Mouse (Mus musculus): ENCODE data around the gene Sgk1. TPM values are rescaled to one million over a fixed set of nuclear protein-coding genes. Genes with fewer than 3 reads are reported as not detected.
A peak's percentile ranks its signal among the peaks of the same experiment; 100 is the strongest.

Gene Sgk1
- polyA plus RNA-seq, 1 experiment from 2014 or later = 86.9 TPM

DNA sequence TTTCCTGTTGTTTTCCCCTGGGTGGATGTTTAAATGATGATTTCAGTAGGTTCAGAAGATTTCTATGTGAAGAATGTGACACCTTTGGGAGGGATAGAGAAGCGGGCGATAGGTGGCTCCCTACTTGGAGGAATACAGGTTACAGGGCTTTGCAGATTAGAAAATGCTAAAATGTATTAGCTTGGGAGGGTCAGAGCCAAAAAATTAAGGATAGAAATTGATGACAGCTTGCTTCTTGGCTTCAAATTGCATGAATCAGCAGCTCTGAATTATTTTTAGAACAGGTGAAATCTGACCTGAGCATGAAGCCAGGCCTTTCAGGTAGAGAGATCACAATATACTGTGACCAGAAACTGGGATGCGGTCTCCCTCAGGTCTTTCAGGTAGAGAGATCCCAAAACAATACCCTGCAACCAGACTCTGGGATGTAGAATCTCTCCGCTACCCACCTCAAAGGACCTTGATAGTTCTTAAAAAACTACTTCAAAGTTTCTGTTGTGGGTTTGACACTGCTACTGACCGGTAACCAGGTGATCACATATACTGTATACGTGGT, 61.2 kb downstream of the Sgk1 start:
- Histone ChIP-seq H3K4me2 (replicated peaks; ENCODE audit: low read depth, low read length) (no peak overlapping the region), H3K9me3 (ENCODE audit: low read length) (no peaks in the 10 kb centered on the region), H3K27ac (ENCODE audit: low read length) (no peak overlapping the region), H3K36me3 (ENCODE audit: insufficient read depth, low read length) (no peaks in the 10 kb centered on the region), H3K4me1 (ENCODE audit: insufficient read depth, low read depth, low read length) (no peaks in the 10 kb centered on the region), H3K27me3 (replicated peaks; ENCODE audit: insufficient read depth, low read length) (no peaks in the 10 kb centered on the region), H3K4me3 (ENCODE audit: low read depth, low read length) (no peak overlapping the region), H3K9ac (replicated peaks; ENCODE audit: low read depth) (no peak overlapping the region)
- ATAC-seq (no peak), DNase-seq (ENCODE audit: low spot score) (no peak)
- 88% methylated on average over 6 of the region's 6 CpGs for WGBS
- TF ChIP-seq EP300 (IDR thresholded peaks at IDR 0.05) (no peak), CTCF (IDR thresholded peaks at IDR 0.05) (no peak)

DNA sequence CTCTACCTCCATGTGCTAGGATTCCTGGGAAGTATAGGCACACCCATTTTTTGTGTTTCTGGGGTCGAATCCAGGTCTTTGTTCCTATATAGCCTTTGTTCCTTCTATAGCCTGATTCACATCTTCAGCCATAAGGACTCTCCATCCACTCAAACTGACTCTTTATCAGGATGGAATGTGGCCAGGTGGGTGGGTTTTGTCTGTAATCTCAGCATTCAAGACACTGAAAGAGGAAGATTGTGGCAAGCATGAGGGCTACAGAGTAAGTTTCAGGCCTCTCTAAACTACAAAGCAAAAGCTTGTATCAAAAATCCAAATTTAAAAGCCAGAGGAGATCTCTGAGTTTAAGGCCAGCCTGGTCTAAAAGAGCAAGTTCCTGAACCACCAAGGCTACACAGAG, 63.2 kb downstream of the Sgk1 start:
- Histone ChIP-seq H3K9me3 (ENCODE audit: low read length) (no peaks in the 10 kb centered on the region), H3K27me3 (replicated peaks; ENCODE audit: insufficient read depth, low read length) (no peaks in the 10 kb centered on the region), H3K4me3 (ENCODE audit: low read depth, low read length) (no peak overlapping the region), H3K27ac (ENCODE audit: low read length) (no peak overlapping the region), H3K4me1 (ENCODE audit: insufficient read depth, low read depth, low read length) (no peaks in the 10 kb centered on the region), H3K9ac (replicated peaks; ENCODE audit: low read depth) (no peak overlapping the region), H3K36me3 (ENCODE audit: insufficient read depth, low read length) (no peaks in the 10 kb centered on the region), H3K4me2 (replicated peaks; ENCODE audit: low read depth, low read length) (no peak overlapping the region)
- 50% methylated on average over 1 of the region's 1 CpGs for WGBS
- DNase-seq (ENCODE audit: low spot score) (no peak), ATAC-seq (no peak)
- TF ChIP-seq CTCF (IDR thresholded peaks at IDR 0.05) (no peak), EP300 (IDR thresholded peaks at IDR 0.05) (0 out of 2 replicates have a peak, but pooled peaks have one; percentile 18)

DNA sequence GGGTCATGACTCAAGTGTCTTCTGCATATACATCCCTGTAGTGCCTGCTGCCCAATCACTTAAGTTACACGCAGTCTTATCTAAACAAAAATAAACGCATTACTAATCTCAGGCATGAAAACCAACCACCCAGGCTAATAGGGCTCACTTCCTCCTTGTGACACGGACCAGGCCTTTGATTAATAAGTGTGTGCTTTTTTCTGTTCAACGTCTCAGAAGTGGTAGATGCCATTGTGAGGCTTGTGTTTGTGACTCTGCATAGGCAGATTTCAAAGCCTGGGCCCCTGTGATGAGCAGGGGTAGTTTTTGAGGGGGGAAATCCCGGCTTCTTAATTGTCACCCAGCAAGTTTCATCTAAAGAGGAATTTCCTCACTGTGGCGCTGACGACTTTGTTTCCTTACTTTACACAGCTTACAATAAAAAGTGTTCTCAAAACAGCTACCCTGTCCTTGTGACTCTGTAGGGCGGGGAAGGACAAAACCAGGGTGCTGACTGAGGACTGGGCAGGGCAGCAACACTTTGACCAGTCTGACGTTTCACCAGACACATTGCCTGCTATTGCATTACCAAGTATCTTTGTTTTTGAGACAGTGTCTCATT, 64.9 kb downstream of the Sgk1 start:
- no peaks in the 10 kb centered on the region for H3K4me1 ChIP-seq (ENCODE audit: insufficient read depth, low read depth, low read length)
- no peaks in the 10 kb centered on the region for H3K9me3 ChIP-seq (ENCODE audit: low read length)
- H3K4me2 ChIP-seq (replicated peaks; ENCODE audit: low read depth, low read length) = no peak overlapping the region
- no peak overlapping the region for H3K9ac ChIP-seq (replicated peaks; ENCODE audit: low read depth)
- H3K36me3 ChIP-seq (ENCODE audit: insufficient read depth, low read length) = no peaks in the 10 kb centered on the region
- 33% methylated on average over 9 of the region's 9 CpGs for WGBS
- no peak overlapping the region for H3K4me3 ChIP-seq (ENCODE audit: low read depth, low read length)
- no peaks in the 10 kb centered on the region for H3K27me3 ChIP-seq (replicated peaks; ENCODE audit: insufficient read depth, low read length)
- H3K27ac ChIP-seq (ENCODE audit: low read length) = peak overlapping the region; percentile 22; the same call in 1 of the 2 replicates
- ATAC-seq (peak; percentile 62), DNase-seq (ENCODE audit: low spot score) (peak; percentile 64)
- TF ChIP-seq EP300 (IDR thresholded peaks at IDR 0.05) (peak; percentile 52; the same call in 1 of the 2 replicates), CTCF (IDR thresholded peaks at IDR 0.05) (no peak)

DNA sequence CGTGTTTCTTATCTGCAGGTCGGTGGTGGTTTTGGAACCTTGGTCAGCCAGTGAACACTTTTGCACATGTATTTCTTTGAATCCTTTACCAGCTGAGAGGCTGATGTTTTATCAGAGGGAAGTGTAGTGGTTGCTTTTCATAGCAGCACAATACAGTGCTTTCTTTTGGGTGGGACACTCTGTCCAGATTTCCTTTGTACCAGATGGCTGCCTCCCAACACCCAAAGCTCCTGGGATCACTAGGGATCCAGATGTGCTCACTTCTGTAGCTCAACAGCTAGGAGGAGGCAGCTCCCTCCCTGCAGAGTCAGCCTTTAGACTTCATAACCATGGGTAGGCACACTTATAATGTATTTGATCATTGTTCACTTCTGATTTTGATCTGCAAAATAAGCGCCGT, 70.5 kb downstream of the Sgk1 start:
- no peak for DNase-seq (ENCODE audit: low spot score)
- ATAC-seq = no peak
- Histone ChIP-seq H3K4me1 (ENCODE audit: insufficient read depth, low read depth, low read length) (no peaks in the 10 kb centered on the region), H3K9ac (replicated peaks; ENCODE audit: low read depth) (no peak overlapping the region), H3K4me2 (replicated peaks; ENCODE audit: low read depth, low read length) (no peak overlapping the region), H3K27ac (ENCODE audit: low read length) (no peak overlapping the region), H3K4me3 (ENCODE audit: low read depth, low read length) (no peak overlapping the region), H3K36me3 (ENCODE audit: insufficient read depth, low read length) (no peaks in the 10 kb centered on the region), H3K9me3 (ENCODE audit: low read length) (no peaks in the 10 kb centered on the region), H3K27me3 (replicated peaks; ENCODE audit: insufficient read depth, low read length) (no peaks in the 10 kb centered on the region)
- TF ChIP-seq EP300 (IDR thresholded peaks at IDR 0.05) = no peak
- TF ChIP-seq CTCF (IDR thresholded peaks at IDR 0.05) = no peak
- WGBS = 75% methylated on average over 4 of the region's 4 CpGs

DNA sequence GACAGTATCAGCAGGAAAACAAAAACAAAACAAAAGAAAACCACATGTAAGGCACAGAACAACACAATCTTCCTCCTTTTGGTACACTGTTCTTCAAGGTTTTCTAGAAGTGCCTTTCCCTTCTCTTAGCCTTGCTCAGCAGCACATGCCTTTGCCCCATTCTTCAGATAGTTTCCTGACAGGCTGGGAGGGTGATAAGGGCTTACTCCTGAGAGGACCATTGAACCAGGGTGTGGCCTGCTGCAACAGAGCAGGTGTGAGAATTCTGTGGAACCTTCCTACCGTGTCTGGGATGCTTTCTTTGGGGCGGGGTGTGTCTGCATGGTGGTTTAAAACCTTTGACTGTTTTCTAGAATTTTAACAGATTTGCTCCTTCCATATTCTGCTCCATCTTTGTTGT, 79.1 kb downstream of the Sgk1 start:
- no peak overlapping the region for H3K4me2 ChIP-seq (replicated peaks; ENCODE audit: low read depth, low read length)
- H3K4me3 ChIP-seq (ENCODE audit: low read depth, low read length) = no peak overlapping the region
- DNase-seq (ENCODE audit: low spot score) = peak; percentile 33
- H3K27ac ChIP-seq (ENCODE audit: low read length) = no peak overlapping the region
- TF ChIP-seq CTCF (IDR thresholded peaks at IDR 0.05) (no peak), EP300 (IDR thresholded peaks at IDR 0.05) (peak; percentile 71)
- H3K27me3 ChIP-seq (replicated peaks; ENCODE audit: insufficient read depth, low read length) = no peaks in the 10 kb centered on the region
- peak; percentile 64 for ATAC-seq
- no peaks in the 10 kb centered on the region for H3K36me3 ChIP-seq (ENCODE audit: insufficient read depth, low read length)
- no peak overlapping the region for H3K9ac ChIP-seq (replicated peaks; ENCODE audit: low read depth)
- H3K4me1 ChIP-seq (ENCODE audit: insufficient read depth, low read depth, low read length) = no peaks in the 10 kb centered on the region
- H3K9me3 ChIP-seq (ENCODE audit: low read length) = no peaks in the 10 kb centered on the region
- WGBS = 80% methylated on average over 2 of the region's 2 CpGs

DNA sequence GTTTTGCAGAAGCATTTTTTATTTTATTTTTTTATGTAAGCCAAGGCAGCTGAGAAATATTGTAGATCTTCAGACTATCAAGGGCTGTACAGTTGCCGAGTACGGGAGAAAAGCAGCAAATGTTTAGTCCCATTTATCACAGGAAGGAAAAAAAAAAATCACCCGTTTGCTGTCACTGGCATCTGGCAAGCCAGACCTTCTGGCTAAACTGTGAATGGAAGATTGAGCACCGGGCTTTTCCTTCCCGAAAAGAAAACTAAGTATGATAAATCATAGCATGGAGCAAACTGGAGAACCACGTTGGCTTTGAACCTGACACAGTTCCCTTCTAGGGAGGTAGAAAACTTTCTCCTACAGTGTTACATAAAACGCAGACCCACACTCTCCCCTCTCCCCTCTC, 81.0 kb downstream of the Sgk1 start:
- Histone ChIP-seq H3K9ac (replicated peaks; ENCODE audit: low read depth) (no peak overlapping the region), H3K36me3 (ENCODE audit: insufficient read depth, low read length) (no peaks in the 10 kb centered on the region), H3K9me3 (ENCODE audit: low read length) (no peaks in the 10 kb centered on the region), H3K4me1 (ENCODE audit: insufficient read depth, low read depth, low read length) (no peaks in the 10 kb centered on the region), H3K4me2 (replicated peaks; ENCODE audit: low read depth, low read length) (no peak overlapping the region), H3K27ac (ENCODE audit: low read length) (no peak overlapping the region), H3K4me3 (ENCODE audit: low read depth, low read length) (no peak overlapping the region), H3K27me3 (replicated peaks; ENCODE audit: insufficient read depth, low read length) (no peaks in the 10 kb centered on the region)
- WGBS = 30% methylated on average over 7 of the region's 7 CpGs
- ATAC-seq = no peak
- TF ChIP-seq CTCF (IDR thresholded peaks at IDR 0.05) (no peak), EP300 (IDR thresholded peaks at IDR 0.05) (no peak)
- DNase-seq (ENCODE audit: low spot score) = no peak

Measured in lung, postnatal 0 days (tissue).